Mouse (Mus musculus) stomach, postnatal 0 days (tissue): ENCODE measurements at regions not wholly inside any gene's neighbourhood (a gene's known extent, or its start where the extent isn't known, plus 50 kb on each side); places are given as distances from the start of the nearest gene placed in this dataset.

Experiments used
- CTCF ChIP-seq: IDR thresholded peaks from 2 replicates; pipeline ENCODE4 v1.5.1; 2016; ENCODE audit warnings: antibody characterized with exemption, low read depth, mild to moderate bottlenecking, moderate library complexity
- EP300 ChIP-seq: optimal IDR thresholded peaks from 2 replicates; pipeline ENCODE3; 2016; ENCODE audit warnings: antibody characterized with exemption

DNA sequence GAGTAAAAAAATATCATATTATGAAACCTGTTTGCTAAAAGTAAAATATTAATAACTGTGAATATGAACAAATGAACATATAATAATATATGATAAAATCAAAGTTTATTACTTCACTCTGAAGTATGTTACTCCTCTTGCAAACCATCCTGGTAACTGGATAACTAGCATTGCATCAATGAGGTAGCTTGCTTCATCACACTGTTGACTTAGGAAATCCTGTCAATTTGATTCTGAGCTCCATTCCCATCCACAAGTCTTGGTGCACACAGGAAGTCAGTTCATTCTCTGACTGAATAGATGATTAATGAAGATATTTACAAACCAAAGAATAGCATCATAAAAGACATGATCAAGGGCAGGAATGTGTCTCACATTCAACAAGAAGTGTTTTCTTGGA is 286.9 kb upstream of the Gprin3 start:
- TF ChIP-seq CTCF (no peak), EP300 (no peak)
